Mouse (Mus musculus): Measurements from ENCODE around the gene Gm28360.
"Not testable (repeated sequence)": the region's sequence is repeated elsewhere in the genome, so short reads cannot be mapped to it uniquely, and the experiment has no call there.

Gene Gm28360

DNA sequence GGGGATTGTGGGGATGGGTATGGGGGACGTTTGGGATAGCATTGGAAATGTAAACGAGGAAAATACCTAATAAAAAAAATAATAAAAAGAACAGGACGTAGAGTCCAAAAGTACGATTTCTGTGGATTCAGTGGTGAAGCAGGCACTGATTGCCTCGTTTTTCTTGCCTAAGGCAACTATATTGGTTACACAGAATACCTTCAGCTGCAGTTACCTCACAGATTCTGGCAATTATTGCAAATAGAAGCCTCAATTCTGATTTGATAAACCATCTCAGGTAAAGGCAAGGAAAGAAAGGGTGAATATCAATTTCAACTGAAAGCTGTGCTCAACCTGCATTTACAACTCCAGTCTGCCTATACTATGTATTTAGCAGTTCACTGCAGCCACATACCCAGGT is at the start of gene Gm28360:
Gm28360 (plus strand) TSS at position 301 of the 400 bp plus-strand sequence.
- not testable (repeated sequence) for DNase-seq (ENCODE audit: low spot score in 2 of 2)

DNA sequence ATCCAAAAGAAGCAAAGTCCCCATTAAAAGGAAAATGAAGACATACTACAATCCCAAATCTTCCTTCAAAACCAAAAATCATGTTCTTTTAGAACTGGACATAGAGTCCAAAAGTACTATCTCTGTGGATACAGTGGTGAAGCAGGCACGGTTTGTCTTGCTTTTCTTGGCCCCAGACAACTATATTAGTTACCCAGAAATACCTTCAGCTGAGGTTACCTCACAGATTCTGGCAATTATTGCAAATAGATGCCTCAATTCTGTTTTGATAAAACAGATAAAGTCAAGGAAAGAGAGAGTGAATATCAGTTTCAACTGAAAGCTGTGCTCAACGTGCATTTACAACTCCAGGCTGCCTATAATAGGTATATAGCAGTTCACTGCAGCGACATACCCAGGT is 49.0 kb upstream of the Gm28360 start, which contains the start of gene B020011L13Rik:
B020011L13Rik (plus strand) TSS at position 301 of the 400 bp plus-strand sequence.
- DNase-seq (ENCODE audit: low spot score in 2 of 2) = not testable (repeated sequence)

DNA sequence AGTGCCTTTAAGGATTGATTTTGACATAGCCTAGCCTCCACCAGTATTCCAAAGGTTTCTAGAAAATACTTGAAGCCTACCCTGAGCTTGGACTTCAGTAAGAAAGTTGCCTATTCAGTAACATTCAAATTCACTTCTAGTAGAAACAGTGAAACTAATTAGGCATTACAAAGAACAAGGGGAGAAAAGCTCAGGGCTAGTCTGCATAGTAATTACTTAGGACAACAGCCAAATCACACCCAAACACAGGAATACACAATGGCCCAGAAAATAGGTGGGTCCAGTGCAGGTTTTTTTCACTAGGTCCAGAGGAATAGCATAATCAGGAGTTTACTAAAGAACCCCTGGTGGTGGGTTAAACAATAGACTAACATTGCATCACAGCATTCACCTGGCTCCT is 13.6 kb upstream of the Gm28360 start:
- DNase-seq (ENCODE audit: low spot score in 2 of 2) = not testable (repeated sequence)

DNA sequence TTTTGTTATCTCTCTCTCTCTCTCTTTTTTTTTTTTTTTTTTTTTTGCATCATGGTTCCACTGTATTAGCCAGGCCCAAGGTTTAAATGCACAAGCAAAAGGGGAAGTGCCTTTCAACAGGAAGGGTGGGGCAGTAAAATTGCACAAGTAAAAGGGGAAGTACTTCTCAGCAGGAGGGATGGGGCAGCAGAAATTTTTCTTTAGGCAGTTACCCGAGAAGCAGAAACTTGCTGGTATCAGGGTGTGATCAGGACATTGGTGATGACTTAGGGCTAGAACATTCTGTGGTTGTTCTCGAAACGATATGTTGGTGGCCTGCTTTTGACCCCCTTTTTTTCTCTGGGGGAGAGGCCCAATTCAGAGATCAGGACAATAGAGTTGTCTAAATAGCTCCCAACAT is 21.8 kb downstream of the Gm28360 start:
- DNase-seq (ENCODE audit: low spot score in 2 of 2) = not testable (repeated sequence)
